Mouse (Mus musculus): ENCODE measurements around the gene Lst1.
A peak's percentile ranks its signal among the peaks of the same experiment; 100 is the strongest.

Lst1 gene

GRCm38 (mm10) chr17:35185639-35186611 is 2.3 kb downstream of the Lst1 start:
- DNase-seq (ENCODE audit: low spot score): peak; percentile 80

GRCm38 (mm10) chr17:35180093-35180492 is 8.1 kb downstream of the Lst1 start:
- no peak for DNase-seq (ENCODE audit: low spot score)

GRCm38 (mm10) chr17:35178528-35178927 is 9.7 kb downstream of the Lst1 start:
- peak; percentile 77 for DNase-seq (ENCODE audit: low spot score)

- DNase-seq (ENCODE audit: low spot score): no peak
These were observed 12.3 kb downstream of the Lst1 start, which contains the start of gene Aif1 for GRCm38 (mm10) chr17:35175968-35176367. Aif1 (minus strand) TSS chr17:35176068.

- DNase-seq (ENCODE audit: low spot score): no peak
These were observed 12.9 kb downstream of the Lst1 start for GRCm38 (mm10) chr17:35175382-35175781.

- no peak for DNase-seq (ENCODE audit: low spot score)
These were observed 13.8 kb downstream of the Lst1 start for GRCm38 (mm10) chr17:35174201-35174977.

- DNase-seq (ENCODE audit: low spot score): no peak
These were observed 14.9 kb downstream of the Lst1 start for GRCm38 (mm10) chr17:35173329-35173728.

GRCm38 (mm10) chr17:35172445-35173234 is 15.6 kb downstream of the Lst1 start:
- DNase-seq (ENCODE audit: low spot score): no peak

GRCm38 (mm10) chr17:35168541-35169207 is 19.6 kb downstream of the Lst1 start:
- peak; percentile 74 for DNase-seq (ENCODE audit: low spot score)

- no peak for DNase-seq (ENCODE audit: low spot score)
These were observed 20.4 kb downstream of the Lst1 start for GRCm38 (mm10) chr17:35167794-35168193.

- peak; percentile 62 for DNase-seq (ENCODE audit: low spot score)
These were observed 21.7 kb downstream of the Lst1 start for GRCm38 (mm10) chr17:35166352-35167035.

GRCm38 (mm10) chr17:35165451-35166155 is 22.6 kb downstream of the Lst1 start:
- peak; percentile 32 for DNase-seq (ENCODE audit: low spot score)

- DNase-seq (ENCODE audit: low spot score): peak; percentile 100
These were observed 23.4 kb downstream of the Lst1 start, which contains the start of gene Prrc2a for GRCm38 (mm10) chr17:35164568-35165450. Prrc2a (minus strand) TSS chr17:35164897.

GRCm38 (mm10) chr17:35164218-35164567 is 24.0 kb downstream of the Lst1 start:
- DNase-seq (ENCODE audit: low spot score): peak; percentile 38

GRCm38 (mm10) chr17:35163326-35164081 is 24.7 kb downstream of the Lst1 start:
- DNase-seq (ENCODE audit: low spot score): peak; percentile 52

GRCm38 (mm10) chr17:35162730-35163129 is 25.5 kb downstream of the Lst1 start:
- peak; percentile 39 for DNase-seq (ENCODE audit: low spot score)

- no peak for DNase-seq (ENCODE audit: low spot score)
These were observed 26.1 kb downstream of the Lst1 start for GRCm38 (mm10) chr17:35162121-35162520.

GRCm38 (mm10) chr17:35161421-35161820 is 26.8 kb downstream of the Lst1 start:
- DNase-seq (ENCODE audit: low spot score): no peak
